Mouse (Mus musculus): ENCODE measurements around the gene Btbd6. TPM values are rescaled to one million over a fixed set of nuclear protein-coding genes. Genes with fewer than 3 reads are reported as not detected.

Btbd6 gene
- polyA plus RNA-seq, 1 experiment from 2014 or later = 23.0 TPM

DNA sequence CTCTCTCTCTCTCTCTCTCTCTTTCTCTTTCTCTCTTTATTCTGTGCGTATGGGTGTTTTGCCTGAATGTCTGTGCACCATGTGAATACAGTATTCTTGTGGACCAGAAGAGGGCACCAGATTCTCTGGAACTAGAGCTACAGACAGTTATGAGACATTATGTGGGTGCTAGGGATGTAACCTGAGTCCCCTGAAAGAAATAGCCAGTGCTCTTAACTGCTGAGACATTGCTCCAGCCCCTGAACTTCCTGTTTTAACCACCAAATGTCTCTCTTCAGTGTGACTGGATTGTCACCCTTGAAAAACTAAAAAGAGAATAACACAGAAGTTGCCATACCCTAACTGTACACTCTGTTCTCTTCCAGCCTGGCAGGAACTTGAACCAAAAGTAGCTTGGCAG is 50.3 kb downstream of the Btbd6 start:
- Histone ChIP-seq H3K27me3 (replicated peaks) (no peaks in the 10 kb centered on the region), H3K36me3 (peaks cover 7% of the 10 kb centered on the region; the same call in 1 of the 2 replicates), H3K9me3 (replicated peaks) (no peaks in the 10 kb centered on the region), H3K4me2 (no peak overlapping the region), H3K27ac (ENCODE audit: poor library complexity, severe bottlenecking) (no peak overlapping the region), H3K9ac (no peak overlapping the region), H3K4me3 (no peak overlapping the region), H3K4me1 (replicated peaks) (peaks cover 46% of the 10 kb centered on the region)
- WGBS = 100% methylated on average over 1 of the region's 1 CpGs
- no peak for ATAC-seq (ENCODE audit: insufficient number of reproducible peaks, low FRiP score)

DNA sequence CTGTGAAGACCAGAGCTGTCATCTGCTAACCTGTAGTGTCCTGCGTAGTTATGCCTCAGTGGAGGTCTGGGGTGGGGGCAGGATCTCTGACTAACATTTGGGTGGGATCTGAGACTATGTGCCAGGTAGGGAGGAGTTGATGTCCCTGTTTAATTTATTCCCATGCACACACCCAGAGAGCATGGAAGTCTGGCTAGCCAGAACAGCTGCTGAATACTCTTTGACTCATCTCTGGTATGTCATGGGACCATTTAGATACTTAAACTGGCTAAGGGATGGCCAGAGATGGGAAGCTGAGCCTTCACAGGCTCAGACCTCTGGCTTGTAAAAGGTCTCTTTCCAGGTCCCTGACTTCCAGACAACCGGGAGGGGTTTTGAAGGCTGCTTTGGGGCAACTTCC is 51.2 kb downstream of the Btbd6 start:
- Histone ChIP-seq H3K4me3 (no peak overlapping the region), H3K9ac (no peak overlapping the region), H3K27ac (ENCODE audit: poor library complexity, severe bottlenecking) (no peak overlapping the region), H3K36me3 (peaks cover 7% of the 10 kb centered on the region; the same call in 1 of the 2 replicates), H3K27me3 (replicated peaks) (no peaks in the 10 kb centered on the region), H3K4me2 (no peak overlapping the region), H3K9me3 (replicated peaks) (no peaks in the 10 kb centered on the region), H3K4me1 (replicated peaks) (peaks cover 56% of the 10 kb centered on the region)
- 86% methylated on average over 2 of the region's 2 CpGs for WGBS
- ATAC-seq (ENCODE audit: insufficient number of reproducible peaks, low FRiP score) = no peak

DNA sequence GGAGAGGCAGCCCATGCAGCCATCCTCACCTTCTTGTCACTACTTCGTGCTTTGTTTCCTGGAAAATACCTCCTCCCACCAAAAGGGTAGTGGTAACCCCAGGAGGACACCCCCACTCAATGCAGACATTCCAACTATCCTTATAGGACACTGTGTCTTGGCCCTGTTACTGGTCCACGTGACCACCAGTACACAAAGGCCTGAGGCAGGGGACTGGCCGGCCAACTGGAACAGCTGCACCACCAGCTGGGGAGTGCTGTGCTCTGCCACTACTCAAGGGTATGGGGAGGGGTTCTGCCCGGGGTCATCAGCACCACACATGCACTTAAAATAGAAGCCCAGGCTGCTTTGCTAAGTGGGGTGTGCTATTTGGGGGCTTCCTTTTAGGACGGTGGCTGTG is 51.8 kb downstream of the Btbd6 start:
- no peaks in the 10 kb centered on the region for H3K27me3 ChIP-seq (replicated peaks)
- H3K4me3 ChIP-seq = no peak overlapping the region
- peaks cover 58% of the 10 kb centered on the region for H3K4me1 ChIP-seq (replicated peaks)
- WGBS = 47% methylated on average over 5 of the region's 5 CpGs
- no peak overlapping the region; the same call in 1 of the 2 replicates for H3K9ac ChIP-seq
- H3K4me2 ChIP-seq = no peak overlapping the region; the same call in 1 of the 2 replicates
- H3K27ac ChIP-seq (ENCODE audit: poor library complexity, severe bottlenecking) = no peak overlapping the region; the same call in 1 of the 2 replicates
- no peaks in the 10 kb centered on the region for H3K9me3 ChIP-seq (replicated peaks)
- ATAC-seq (ENCODE audit: insufficient number of reproducible peaks, low FRiP score) = no peak
- H3K36me3 ChIP-seq = peaks cover 7% of the 10 kb centered on the region; the same call in 1 of the 2 replicates

Other genes with a start within 250 kb of the Btbd6 start
- 3.0 and 4.2 TPM in 2 replicates for gene Pld4, start 215.8 kb upstream of the Btbd6 start, polyA plus RNA-seq (2016; fragmentation: Nextera tagmentation; extraction: Ambion mirVana)
- gene Ahnak2, start 173.8 kb upstream of the Btbd6 start, polyA plus RNA-seq (2016; fragmentation: Nextera tagmentation; extraction: Ambion mirVana) = 1.3 and 1.4 TPM in 2 replicates
- 9.5 and 9.6 TPM in 2 replicates for gene Clba1, start 167.5 kb upstream of the Btbd6 start, polyA plus RNA-seq (2016; fragmentation: Nextera tagmentation; extraction: Ambion mirVana)
- gene Cdca4, start 147.1 kb upstream of the Btbd6 start, polyA plus RNA-seq (2016; fragmentation: Nextera tagmentation; extraction: Ambion mirVana) = 47.2 and 49.2 TPM in 2 replicates
- not detected in 2 replicates for gene Gpr132, start 108.3 kb upstream of the Btbd6 start, polyA plus RNA-seq (2016; fragmentation: Nextera tagmentation; extraction: Ambion mirVana)
- gene Jag2, start 46.7 kb upstream of the Btbd6 start, polyA plus RNA-seq (2016; fragmentation: Nextera tagmentation; extraction: Ambion mirVana) = 2.6 TPM in 2 replicates
- 38.3 and 41.7 TPM in 2 replicates for gene Nudt14, start 34.4 kb upstream of the Btbd6 start, polyA plus RNA-seq (2016; fragmentation: Nextera tagmentation; extraction: Ambion mirVana)
- gene Brf1, start 24.2 kb downstream of the Btbd6 start, polyA plus RNA-seq (2016; fragmentation: Nextera tagmentation; extraction: Ambion mirVana) = 40.3 and 42.9 TPM in 2 replicates
- gene Pacs2, start 38.0 kb downstream of the Btbd6 start, polyA plus RNA-seq (2016; fragmentation: Nextera tagmentation; extraction: Ambion mirVana) = 10.5 and 12.2 TPM in 2 replicates
- not detected in 2 replicates for gene Tex22, start 98.0 kb downstream of the Btbd6 start, polyA plus RNA-seq (2016; fragmentation: Nextera tagmentation; extraction: Ambion mirVana)
- 11.3 and 11.4 TPM in 2 replicates for gene Mta1, start 121.8 kb downstream of the Btbd6 start, polyA plus RNA-seq (2016; fragmentation: Nextera tagmentation; extraction: Ambion mirVana)
- gene Crip2, start 163.8 kb downstream of the Btbd6 start, polyA plus RNA-seq (2016; fragmentation: Nextera tagmentation; extraction: Ambion mirVana) = 1,186 and 1,223 TPM in 2 replicates
- 464 and 485 TPM in 2 replicates for gene Crip1, start 169.8 kb downstream of the Btbd6 start, polyA plus RNA-seq (2016; fragmentation: Nextera tagmentation; extraction: Ambion mirVana)
- gene Tedc1, start 179.9 kb downstream of the Btbd6 start, polyA plus RNA-seq (2016; fragmentation: Nextera tagmentation; extraction: Ambion mirVana) = 24.5 and 26.9 TPM in 2 replicates
- 2.0 and 2.1 TPM in 2 replicates for gene Tmem121, start 209.4 kb downstream of the Btbd6 start, polyA plus RNA-seq (2016; fragmentation: Nextera tagmentation; extraction: Ambion mirVana)